Mouse (Mus musculus) heart, embryonic 13.5 days (tissue): ENCODE measurements around the gene Dclre1a. TPM values are rescaled to one million over a fixed set of nuclear protein-coding genes. Genes with fewer than 3 reads are reported as not detected.

Experiments used
- polyA plus RNA-seq: library from polyadenylated mRNA; unstranded; fragments of >200 nt; fragmentation: Nextera tagmentation; extraction: Ambion mirVana; gene quantifications from 2 replicates; pipeline ENCODE4 v1.2.1, GENCODE M21; 2015

Dclre1a gene
- polyA plus RNA-seq, 1 experiment from 2014 or later = 12.1 TPM

Other genes with a start within 250 kb of the Dclre1a start
- 27.3 and 28.1 TPM in 2 replicates for gene Nrap, start 158.2 kb downstream of the Dclre1a start, polyA plus RNA-seq
- 27.7 and 31.9 TPM in 2 replicates for gene Casp7, start 151.1 kb downstream of the Dclre1a start, polyA plus RNA-seq
- not detected in 2 replicates for gene Plekhs1, start 86.6 kb downstream of the Dclre1a start, polyA plus RNA-seq
- gene Nhlrc2, start within 50 bp of the Dclre1a start, polyA plus RNA-seq = 12.5 and 12.8 TPM in 2 replicates
- 2.9 and 3.0 TPM in 2 replicates for gene Adrb1, start 174.0 kb upstream of the Dclre1a start, polyA plus RNA-seq